Mouse (Mus musculus) cerebellum, postnatal 36 days (tissue): Measurements from ENCODE around the gene Lmod1.

ENCODE experiments used
- DNase-seq, 2 experiments: peaks; one replicate each; pipeline ENCODE4 v3.0.0; 2021 to 2022; ENCODE audit warnings: mixed read lengths in 2 of 2

Gene Lmod1

GRCm38 (mm10) chr1:135324571-135324970, at the start of gene Lmod1:
TSS of gene Lmod1 (plus strand) at chr1:135324807.
- DNase-seq: no peak

DNA sequence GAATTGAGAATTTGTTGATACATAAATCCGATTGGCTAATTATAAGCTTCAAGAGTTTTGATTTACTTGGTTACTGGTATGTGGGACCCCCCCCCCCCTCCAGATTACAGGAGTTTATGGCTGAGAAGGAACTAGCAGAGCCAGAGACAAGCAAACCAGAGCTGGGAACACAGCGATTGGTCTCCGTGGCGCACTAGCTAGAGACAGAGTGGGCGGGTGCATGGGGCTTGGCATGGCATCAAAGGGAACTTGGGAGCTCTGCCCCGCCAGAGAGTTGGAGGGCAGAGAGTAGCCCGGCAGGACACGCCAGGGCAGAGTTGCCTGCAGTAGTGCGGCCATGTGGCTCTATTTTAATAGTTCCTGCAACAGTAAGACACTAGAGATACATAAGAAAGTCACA, 44.0 kb upstream of the Lmod1 start:
- DNase-seq: peak; percentile 36 to 52

DNA sequence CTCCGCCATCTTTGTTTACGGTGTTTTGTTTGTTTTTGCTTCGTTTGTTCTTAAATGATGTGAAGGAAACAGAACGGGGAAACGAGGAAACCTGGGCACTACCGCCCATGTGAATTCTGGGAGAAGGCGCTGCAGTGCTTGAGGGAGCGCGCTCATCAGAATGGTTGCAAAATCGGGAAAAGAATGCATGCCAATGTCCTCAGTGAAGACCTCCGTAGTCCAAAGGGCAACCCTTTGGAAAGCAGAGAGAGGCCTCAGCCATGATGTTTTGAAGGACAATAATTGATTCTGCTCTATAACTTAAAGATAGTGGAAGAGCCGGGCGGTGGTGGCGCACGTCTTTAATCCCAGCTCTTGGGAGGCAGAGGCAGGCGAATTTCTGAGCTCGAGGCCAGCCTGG, 42.8 kb upstream of the Lmod1 start:
- no peak for DNase-seq

DNA sequence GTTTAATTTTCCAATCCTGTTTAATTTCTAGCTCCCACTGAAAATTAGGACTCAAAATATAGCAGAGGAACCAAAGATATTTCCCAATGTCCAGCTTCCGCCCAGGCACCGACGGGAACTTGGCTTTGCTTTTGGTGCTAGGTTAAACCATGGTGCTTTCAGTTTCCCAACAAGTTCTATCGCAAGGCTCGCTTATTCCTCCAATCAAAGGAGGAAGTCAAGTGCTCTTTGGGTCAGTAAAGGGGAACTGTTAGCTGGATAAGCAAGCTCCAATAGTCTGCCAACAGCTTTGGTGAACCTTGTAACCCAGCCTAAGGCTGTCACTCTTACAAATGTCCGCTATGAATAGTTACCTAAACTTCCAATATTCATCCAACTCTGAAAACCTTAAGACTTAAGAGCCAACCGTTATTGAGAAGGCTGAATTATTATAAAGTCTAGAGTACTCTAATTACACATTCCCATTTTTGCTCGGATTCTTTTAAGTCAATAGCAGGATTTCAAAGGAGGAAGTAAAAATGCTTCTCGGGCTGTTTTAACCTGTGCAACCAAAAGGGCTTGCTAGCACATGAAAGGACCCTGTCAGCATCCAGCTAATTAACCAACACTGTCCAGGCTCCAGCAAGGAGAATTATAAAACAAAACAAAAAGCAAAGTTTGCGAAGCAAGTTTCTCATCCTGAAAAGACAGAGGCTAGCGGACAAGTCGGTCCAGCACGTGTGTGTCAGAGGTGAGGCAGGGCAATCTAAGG, 41.9 kb upstream of the Lmod1 start:
- no peak for DNase-seq

GRCm38 (mm10) chr1:135283287-135283825, 41.3 kb upstream of the Lmod1 start:
- no peak for DNase-seq

DNA sequence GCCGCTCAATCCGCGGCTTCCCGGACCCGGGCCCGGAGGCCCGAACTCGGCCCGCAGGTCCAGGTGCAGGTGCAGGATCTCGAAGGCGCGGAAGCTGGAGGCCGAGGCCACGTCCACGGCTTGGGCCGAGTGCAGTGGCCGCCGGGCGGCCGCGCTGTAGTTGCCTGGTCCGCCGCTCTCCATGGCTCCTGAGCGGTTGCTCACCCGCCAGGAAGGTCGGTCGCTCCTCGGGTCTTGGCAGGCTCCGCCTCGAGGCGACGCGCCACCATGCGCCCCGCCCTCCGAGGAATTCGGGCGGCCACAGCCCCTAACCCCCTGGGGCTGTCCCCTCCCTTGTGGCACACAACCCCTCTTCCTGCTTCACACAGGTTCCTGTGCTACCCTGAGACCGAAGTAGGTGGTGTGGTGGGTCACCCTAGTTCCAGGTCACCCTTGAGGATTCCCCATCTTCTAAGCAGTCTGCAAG, 40.7 kb upstream of the Lmod1 start, which contains the start of gene Rnpep:
Gene Rnpep (minus strand): TSS at position 259 of the 466 bp plus-strand sequence.
- DNase-seq: peak; percentile 79 to 81

DNA sequence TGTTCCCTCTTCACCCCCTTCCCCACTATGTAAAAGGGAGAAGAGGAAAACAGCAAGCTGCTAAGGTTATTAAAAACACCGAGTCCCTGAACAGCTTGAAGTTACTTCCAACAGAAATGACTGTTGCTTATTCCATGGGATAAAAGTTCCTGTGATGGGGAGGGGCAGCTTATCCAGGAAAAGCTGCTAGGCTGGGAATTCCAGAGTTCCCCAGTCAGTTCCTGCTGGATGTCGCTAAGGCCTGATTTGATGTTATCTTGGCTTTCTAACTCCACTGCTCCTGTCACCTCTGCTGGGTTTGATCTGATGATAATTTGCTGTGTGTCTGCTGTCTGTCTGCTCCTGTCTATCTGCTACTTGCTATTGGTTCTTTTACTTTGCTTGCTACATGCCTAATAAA, 38.3 kb upstream of the Lmod1 start:
- no peak for DNase-seq

DNA sequence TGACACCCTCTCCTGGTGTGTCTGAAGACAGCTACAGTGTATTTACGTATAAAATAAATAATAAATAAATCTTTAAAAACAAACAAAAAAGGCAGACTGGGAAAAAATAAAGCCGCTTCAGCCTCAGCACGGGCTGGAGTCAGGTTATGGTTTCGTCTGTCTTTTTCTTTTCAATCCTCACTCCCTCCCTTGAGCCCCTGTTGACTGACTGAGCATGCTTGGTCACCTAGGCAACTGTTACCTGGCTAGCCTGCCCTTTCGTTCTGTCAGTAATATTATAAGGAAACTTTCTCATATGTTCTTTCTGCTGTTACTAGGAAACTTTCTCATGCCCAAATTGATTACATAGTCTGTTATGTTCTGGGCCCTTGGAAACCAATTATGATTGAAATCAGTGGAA, 33.7 kb upstream of the Lmod1 start:
- no peak for DNase-seq

DNA sequence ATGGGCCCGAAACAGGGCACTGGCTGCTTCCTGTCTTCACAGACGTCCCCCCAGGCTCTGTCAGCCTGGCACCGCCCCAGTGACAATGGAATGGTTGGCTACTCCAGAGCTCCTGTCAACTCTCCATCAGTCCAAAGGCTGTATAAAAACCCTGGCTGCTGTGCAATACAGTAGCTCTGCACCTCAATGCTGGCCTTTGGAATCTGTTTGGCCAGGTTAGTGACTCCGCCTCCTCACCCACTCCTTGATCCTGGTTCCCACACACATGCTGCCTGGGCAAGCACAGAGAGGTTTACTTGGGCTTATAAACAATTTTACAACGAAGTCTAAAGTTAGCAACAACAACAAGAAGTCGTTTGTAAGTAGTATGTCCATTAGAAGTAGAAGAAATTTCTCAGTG, 13.3 kb upstream of the Lmod1 start:
- no peak for DNase-seq

GRCm38 (mm10) chr1:135312201-135312600, 12.4 kb upstream of the Lmod1 start:
- no peak for DNase-seq

- DNase-seq: peak; percentile 92 to 93
Measured at GRCm38 (mm10) chr1:135313284-135314031, 11.1 kb upstream of the Lmod1 start, which contains the start of gene Timm17a. TSS of gene Timm17a (minus strand) at chr1:135313778.

DNA sequence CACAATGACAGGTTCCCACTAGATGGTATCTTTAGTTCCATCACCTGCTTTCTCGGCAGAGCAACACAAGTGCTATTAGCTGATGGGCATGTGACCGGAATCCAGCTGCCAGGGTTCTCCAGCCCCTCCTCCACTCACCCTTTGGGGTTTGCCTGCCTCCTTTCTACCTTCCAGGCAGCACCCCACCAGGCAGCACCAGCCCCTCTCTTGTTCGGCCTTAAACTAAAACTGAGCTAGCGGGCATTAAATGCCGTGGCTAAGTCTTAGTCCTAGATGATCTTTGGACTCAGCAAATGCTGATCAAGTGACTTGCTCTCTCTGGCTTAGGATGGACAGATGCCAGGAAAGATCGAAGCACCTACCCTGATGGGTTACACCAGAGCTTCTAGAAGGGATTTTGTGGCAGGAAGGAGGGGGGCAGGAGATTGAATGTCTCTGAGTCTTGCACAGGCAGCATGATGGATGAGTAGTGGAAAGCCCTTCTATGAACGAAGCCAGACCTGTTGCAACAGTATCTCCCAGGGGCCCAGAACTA, 1.2 kb upstream of the Lmod1 start:
- DNase-seq: no peak

DNA sequence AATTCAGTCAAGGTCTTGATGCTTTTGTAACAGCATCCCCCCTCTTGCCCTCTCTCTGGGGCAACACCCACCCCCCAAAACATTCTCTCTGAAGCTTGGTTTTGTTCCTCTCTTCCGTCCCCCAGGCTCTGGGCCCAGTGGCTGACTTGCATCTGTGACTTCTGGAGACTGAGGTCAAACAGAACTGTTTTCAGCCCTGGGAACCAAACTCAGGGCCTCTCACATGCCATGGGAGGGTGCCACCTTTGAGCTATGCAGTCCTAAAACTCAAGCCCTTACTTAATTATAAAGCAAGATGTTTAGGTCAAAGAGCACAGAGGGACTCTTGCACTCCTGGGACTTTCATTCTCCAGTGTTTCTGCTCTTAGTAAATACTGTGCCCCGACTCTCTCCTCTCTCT, 1.3 kb downstream of the Lmod1 start:
- DNase-seq: no peak

- DNase-seq: no peak
Measured at GRCm38 (mm10) chr1:135328368-135328767, 3.8 kb downstream of the Lmod1 start.

- DNase-seq: no peak
Measured at GRCm38 (mm10) chr1:135330578-135330977, 6.0 kb downstream of the Lmod1 start.

GRCm38 (mm10) chr1:135341947-135342346, 17.3 kb downstream of the Lmod1 start:
- DNase-seq: no peak

- no peak for DNase-seq
Measured at GRCm38 (mm10) chr1:135344026-135344425, 19.4 kb downstream of the Lmod1 start.

DNA sequence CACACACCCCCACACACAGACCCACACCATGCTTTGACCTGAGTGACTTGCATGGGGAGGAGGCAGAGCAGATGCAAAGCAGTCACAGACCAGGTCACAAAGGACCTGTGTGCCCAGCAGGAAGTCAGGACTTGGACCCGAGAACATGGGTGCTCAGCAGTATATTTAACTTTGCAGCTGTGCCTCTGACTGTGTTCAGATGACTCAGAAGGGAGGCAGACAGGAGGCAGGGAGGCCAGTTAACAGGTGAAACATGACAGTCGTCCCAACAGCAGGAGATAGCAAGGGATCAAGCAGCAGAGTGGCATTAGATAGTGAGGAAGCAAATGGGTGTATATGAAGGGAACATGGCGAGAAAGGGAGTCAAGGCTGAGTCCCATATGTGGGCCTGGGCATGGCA, 22.3 kb downstream of the Lmod1 start:
- no peak for DNase-seq

DNA sequence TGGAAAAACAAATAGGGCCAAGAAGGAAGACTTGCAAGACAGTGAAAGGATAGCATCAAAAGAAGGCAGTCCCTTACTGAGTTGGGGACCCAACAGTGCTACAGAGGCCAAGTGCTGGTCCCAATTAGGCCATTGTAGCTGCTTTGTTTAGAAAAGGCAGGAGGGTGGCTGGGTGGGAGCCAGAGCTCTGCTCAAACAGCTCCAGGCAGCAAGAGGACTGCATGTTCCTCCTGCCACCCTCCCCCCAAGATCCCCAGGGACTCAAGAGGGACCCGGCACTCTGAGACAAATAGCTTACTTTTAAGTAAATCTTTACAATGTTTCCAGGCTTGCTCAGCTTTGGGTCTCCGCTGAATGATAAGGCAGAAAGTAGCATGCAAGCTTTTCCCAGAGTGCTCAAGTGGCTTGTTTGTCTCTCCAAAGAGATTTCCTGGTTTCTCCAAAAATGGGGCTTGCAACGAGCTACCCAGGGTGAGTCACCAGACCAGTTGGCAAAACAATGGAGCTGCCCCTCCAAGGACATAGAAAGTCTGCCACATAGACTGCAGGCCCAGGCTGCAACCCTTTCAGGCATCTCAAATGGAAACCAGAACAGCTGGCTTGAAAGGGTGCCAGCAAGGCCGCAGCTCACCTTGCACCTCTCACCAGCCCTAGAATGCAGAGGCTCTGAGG, 23.0 kb downstream of the Lmod1 start:
- DNase-seq: no peak

DNA sequence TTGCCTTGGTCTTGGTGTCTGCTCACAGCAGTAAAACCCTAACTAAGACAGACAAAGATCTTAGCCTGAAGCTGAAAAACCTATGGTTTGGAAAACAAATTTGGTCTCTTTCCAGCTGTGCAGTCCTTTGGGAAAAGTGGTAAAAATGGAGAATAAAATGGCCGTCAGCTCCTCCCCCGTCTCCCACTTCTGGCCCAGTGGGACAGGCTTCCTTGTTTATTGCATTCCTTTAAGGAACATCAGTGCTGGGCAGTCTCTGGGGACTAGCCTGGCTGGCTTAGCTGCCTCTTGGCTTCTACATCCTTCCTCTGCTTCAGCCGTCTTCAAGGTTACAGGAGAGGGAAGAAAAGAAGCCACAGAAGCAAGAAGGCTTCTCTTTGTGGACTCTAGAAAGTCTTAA, 27.3 kb downstream of the Lmod1 start:
- no peak for DNase-seq

GRCm38 (mm10) chr1:135359071-135359470, 34.5 kb downstream of the Lmod1 start:
- DNase-seq: no peak

GRCm38 (mm10) chr1:135361491-135361890, 36.9 kb downstream of the Lmod1 start:
- DNase-seq: no peak

DNA sequence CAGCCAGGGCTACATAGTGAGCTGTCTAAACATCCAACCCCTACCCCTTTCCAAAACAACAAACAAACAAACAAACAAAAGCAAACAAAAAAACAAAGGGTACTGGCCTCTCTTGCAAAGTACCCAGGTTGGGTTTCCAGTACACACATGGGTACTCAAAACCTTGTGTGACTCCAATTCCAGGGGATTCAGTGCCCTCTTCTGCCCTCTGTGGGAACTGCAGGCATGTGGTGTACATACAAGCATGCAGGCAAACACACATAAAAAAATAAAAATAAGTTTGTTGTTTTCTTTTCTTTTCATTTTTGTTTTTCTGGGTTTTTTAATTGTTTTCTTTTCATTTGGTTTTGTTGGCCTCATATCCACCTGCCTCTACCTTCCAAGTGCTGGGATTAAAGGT, 37.5 kb downstream of the Lmod1 start:
- DNase-seq: no peak
